Mouse (Mus musculus): Measurements from ENCODE around the gene Brd4.

The Brd4 gene

GRCm38 (mm10) chr17:32277201-32277600, 7.3 kb downstream of the Brd4 start:
- no peak for DNase-seq

GRCm38 (mm10) chr17:32275568-32275967, 9.0 kb downstream of the Brd4 start:
- no peak for DNase-seq

GRCm38 (mm10) chr17:32269151-32269550, 15.4 kb downstream of the Brd4 start:
- no peak for DNase-seq

- DNase-seq: peak; percentile 5
These were observed 16.0 kb downstream of the Brd4 start for GRCm38 (mm10) chr17:32268540-32268960.

GRCm38 (mm10) chr17:32268096-32268495, 16.4 kb downstream of the Brd4 start:
- no peak for DNase-seq

GRCm38 (mm10) chr17:32267617-32268016, 16.9 kb downstream of the Brd4 start:
- DNase-seq: no peak

GRCm38 (mm10) chr17:32263672-32264071, 20.9 kb downstream of the Brd4 start:
- DNase-seq: no peak

- DNase-seq: no peak
These were observed 21.5 kb downstream of the Brd4 start for GRCm38 (mm10) chr17:32262831-32263559.

GRCm38 (mm10) chr17:32258869-32259268, 25.7 kb downstream of the Brd4 start:
- DNase-seq: no peak

- no peak for DNase-seq
These were observed 26.6 kb downstream of the Brd4 start for GRCm38 (mm10) chr17:32257944-32258343.

- DNase-seq: no peak
These were observed 27.1 kb downstream of the Brd4 start for GRCm38 (mm10) chr17:32257452-32257851.

- DNase-seq: no peak
These were observed 27.6 kb downstream of the Brd4 start for GRCm38 (mm10) chr17:32256896-32257295.

- no peak for DNase-seq
These were observed 31.3 kb downstream of the Brd4 start for GRCm38 (mm10) chr17:32253261-32253660.

- no peak for DNase-seq
These were observed 32.6 kb downstream of the Brd4 start for GRCm38 (mm10) chr17:32251827-32252470.

- DNase-seq: no peak
These were observed 34.5 kb downstream of the Brd4 start for GRCm38 (mm10) chr17:32250066-32250465.

GRCm38 (mm10) chr17:32248192-32248591, 36.3 kb downstream of the Brd4 start:
- no peak for DNase-seq

GRCm38 (mm10) chr17:32247616-32248015, 36.9 kb downstream of the Brd4 start:
- peak; percentile 13 for DNase-seq

GRCm38 (mm10) chr17:32246117-32246516, 38.4 kb downstream of the Brd4 start:
- no peak for DNase-seq

GRCm38 (mm10) chr17:32240881-32241531, 43.5 kb downstream of the Brd4 start:
- DNase-seq: no peak

GRCm38 (mm10) chr17:32238589-32238988, 45.9 kb downstream of the Brd4 start:
- no peak for DNase-seq

GRCm38 (mm10) chr17:32235534-32236191, 48.9 kb downstream of the Brd4 start:
- DNase-seq: peak; percentile 74

GRCm38 (mm10) chr17:32233174-32233573, 51.3 kb downstream of the Brd4 start:
- no peak for DNase-seq

GRCm38 (mm10) chr17:32229256-32229655, 55.3 kb downstream of the Brd4 start:
- DNase-seq: no peak
